Mouse (Mus musculus): ENCODE measurements around the gene Eva1c.

GRCm38 (mm10) chr16:90865652-90866051 lies 39.1 kb downstream of the Eva1c start:
- TF ChIP-seq CTCF (IDR thresholded peaks at IDR 0.05; ENCODE audit: low read depth, low read length) (no peak), TAL1 (conservative IDR thresholded peaks at IDR 0.05; ENCODE audit: low read depth, low read length) (no peak), GATA2 (IDR thresholded peaks at IDR 0.05; ENCODE audit: borderline replicate concordance, low read depth, low read length) (no peak)
